Mouse (Mus musculus): ENCODE results near the gene Ccdc146. TPM values are rescaled to one million over a fixed set of nuclear protein-coding genes. Genes with fewer than 3 reads are reported as not detected.

Gene Ccdc146
- polyA plus RNA-seq, 1 experiment from 2014 or later: not detected

DNA sequence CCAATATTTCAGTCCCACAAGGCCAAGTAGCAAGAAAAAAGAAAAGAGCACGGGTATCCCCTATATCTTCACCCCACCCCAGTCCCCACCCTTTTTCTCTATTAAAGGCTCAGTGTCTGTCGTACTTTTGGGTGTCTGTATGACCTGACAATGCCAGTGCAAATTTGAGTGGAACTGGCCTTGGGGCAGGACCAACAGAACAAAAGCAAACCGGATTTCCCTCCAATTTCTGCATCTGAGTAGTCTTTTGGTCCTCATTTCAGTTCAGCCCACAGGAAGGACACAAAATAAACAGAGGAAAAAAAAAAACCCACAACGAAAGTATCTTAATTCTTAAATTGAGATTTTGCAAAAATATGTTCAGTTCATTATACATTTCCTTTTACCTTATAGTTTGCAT is 5.9 kb downstream of the Ccdc146 start:
- Histone ChIP-seq H3K4me3 (no peak overlapping the region), H3K9ac (no peak overlapping the region), H3K36me3 (no peaks in the 10 kb centered on the region), H3K9me3 (no peaks in the 10 kb centered on the region), H3K4me1 (no peaks in the 10 kb centered on the region), H3K27ac (no peak overlapping the region), H3K4me2 (replicated peaks) (no peak overlapping the region), H3K27me3 (no peaks in the 10 kb centered on the region)
- ATAC-seq (ENCODE audit: low FRiP score, low read depth): no peak
- 71% methylated on average over 4 of the region's 4 CpGs for WGBS

DNA sequence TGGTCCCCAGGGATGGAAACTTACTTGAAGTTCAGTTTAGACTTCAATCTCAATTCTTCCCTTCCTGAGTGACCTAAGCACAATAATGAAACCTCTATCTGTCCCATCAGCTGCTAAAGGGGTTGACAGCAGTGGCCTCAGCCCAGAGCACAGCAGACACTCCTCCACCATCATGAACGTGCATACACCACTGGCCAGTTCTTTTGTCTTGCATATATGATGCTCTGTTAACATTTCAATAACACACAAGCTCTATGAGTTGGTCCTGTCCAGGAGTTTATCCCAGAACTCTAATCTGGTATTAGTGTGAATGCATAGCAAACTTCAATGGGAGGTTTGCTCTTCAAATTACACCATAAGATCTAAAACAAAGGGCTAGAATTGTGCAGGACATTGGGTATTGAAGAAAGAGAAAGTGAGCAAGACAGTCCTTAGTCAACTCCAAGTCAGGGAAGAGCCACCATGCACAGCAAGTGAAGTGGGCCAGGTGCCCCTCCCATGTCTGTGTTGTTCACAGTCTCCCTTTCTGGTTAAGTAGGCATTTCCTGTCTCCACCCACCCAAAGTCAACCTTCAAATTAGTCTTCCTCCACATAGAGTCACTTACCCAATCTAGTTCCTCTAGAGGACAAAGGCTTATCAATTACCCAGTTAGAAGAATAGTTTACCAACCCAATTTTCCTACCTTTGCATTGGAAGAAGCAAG is 10.2 kb downstream of the Ccdc146 start:
- H3K9me3 ChIP-seq: no peaks in the 10 kb centered on the region
- H3K4me3 ChIP-seq: no peak overlapping the region
- WGBS: 67% methylated on average over 1 of the region's 1 CpGs
- no peak overlapping the region for H3K27ac ChIP-seq
- no peaks in the 10 kb centered on the region for H3K4me1 ChIP-seq
- no peak for ATAC-seq (ENCODE audit: low FRiP score, low read depth)
- no peaks in the 10 kb centered on the region for H3K36me3 ChIP-seq
- H3K4me2 ChIP-seq (replicated peaks): no peak overlapping the region
- no peak overlapping the region for H3K9ac ChIP-seq
- H3K27me3 ChIP-seq: no peaks in the 10 kb centered on the region

DNA sequence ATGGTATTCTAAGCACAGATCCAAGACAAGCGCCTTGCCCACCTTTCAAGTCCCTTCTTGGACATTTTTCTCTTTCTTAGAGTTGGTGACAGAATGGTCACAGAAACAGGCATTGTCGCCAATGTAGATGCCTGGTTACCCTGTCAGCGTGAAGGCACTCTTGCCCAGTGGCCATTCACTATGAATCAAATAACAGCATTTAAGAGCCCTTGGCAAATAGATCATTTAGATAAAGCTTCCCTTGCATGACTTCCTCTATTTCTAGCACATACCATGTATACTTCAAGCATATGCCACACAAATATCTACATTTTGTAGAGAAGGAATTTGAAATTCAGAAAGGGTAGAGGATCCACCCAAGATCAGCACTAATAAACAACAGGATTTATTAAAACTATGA is 11.2 kb downstream of the Ccdc146 start:
- H3K27ac ChIP-seq: no peak overlapping the region
- no peak overlapping the region for H3K4me2 ChIP-seq (replicated peaks)
- 89% methylated on average over 3 of the region's 3 CpGs for WGBS
- H3K36me3 ChIP-seq: no peaks in the 10 kb centered on the region
- no peak overlapping the region for H3K9ac ChIP-seq
- no peaks in the 10 kb centered on the region for H3K27me3 ChIP-seq
- H3K4me3 ChIP-seq: no peak overlapping the region
- no peaks in the 10 kb centered on the region for H3K9me3 ChIP-seq
- H3K4me1 ChIP-seq: no peaks in the 10 kb centered on the region
- no peak for ATAC-seq (ENCODE audit: low FRiP score, low read depth)

DNA sequence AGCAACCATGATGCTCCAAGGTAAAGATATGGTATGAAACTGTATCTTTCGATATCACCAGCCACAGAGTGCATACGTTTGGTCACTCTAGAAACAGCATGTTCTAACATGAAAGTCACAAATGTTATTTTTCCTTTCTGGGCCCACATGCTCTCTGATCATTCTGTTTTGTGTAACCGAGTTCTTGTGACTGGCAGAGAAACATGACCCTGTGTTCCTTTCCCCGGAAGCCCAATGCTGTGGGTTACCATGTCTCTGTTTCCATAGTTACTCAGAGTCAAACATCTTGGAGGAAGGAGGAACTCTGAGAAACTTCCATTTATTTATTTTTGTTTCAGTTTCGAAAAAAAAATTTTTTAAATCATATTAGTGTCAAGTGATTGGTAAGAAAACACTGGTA is 12.4 kb downstream of the Ccdc146 start:
- H3K27ac ChIP-seq: no peak overlapping the region
- no peak overlapping the region for H3K4me3 ChIP-seq
- H3K9ac ChIP-seq: no peak overlapping the region
- H3K4me1 ChIP-seq: no peaks in the 10 kb centered on the region
- H3K27me3 ChIP-seq: no peaks in the 10 kb centered on the region
- no peak for ATAC-seq (ENCODE audit: low FRiP score, low read depth)
- no peak overlapping the region for H3K4me2 ChIP-seq (replicated peaks)
- H3K9me3 ChIP-seq: no peaks in the 10 kb centered on the region
- no peaks in the 10 kb centered on the region for H3K36me3 ChIP-seq
- WGBS: 77% methylated on average over 5 of the region's 5 CpGs

DNA sequence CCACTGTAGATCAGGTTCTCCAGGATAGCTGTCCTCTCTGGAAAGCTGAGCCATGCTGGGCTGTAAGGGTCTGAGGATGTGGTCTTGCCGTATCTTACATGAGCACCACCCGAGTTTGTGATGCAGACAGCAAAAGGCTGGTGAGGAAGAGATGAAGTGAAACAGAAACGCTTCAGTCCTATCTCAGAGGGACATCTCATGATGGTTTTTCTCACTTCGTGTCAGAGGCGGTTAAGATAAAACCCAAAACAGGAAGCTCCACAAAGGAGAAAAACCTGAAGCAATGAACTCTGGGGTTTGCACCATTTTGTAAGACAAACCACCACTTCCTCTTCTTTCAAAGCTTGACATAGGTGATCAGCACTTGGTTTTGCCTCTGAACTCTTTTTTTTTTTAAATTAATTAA is 13.2 kb downstream of the Ccdc146 start:
- 83% methylated on average over 5 of the region's 5 CpGs for WGBS
- Histone ChIP-seq H3K27me3 (no peaks in the 10 kb centered on the region), H3K4me2 (replicated peaks) (no peak overlapping the region), H3K9ac (no peak overlapping the region), H3K27ac (no peak overlapping the region), H3K4me3 (no peak overlapping the region), H3K9me3 (no peaks in the 10 kb centered on the region), H3K4me1 (no peaks in the 10 kb centered on the region), H3K36me3 (no peaks in the 10 kb centered on the region)
- no peak for ATAC-seq (ENCODE audit: low FRiP score, low read depth)

DNA sequence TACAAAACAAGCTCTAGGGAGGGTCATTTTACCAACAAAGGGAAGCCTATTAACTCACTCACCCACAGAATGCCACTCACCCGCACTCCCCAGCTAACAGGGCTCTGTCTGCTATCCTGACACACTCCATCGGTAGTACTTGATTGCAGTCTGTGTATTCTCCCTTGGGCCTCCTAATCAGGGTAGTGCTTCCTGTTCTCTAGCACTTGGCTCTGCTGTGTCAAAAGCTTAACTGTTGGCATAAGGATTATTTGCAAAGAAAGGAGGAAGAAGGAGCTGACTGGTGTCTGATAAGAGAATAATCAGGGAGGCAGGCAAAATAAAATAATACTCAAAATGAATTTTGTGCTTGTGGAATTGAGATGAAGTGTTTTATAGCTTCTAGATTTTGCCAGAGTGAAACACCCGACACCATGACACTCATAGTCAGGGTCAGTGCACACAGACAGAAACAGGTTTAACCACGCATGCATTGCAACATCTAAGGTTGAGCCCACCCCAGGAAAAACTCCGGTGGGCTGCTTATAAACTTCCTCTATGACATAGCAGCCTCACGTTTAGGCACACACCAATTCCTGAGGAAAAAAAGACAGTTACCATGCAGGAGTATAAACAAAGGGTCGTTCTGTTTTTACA is 29.2 kb downstream of the Ccdc146 start:
- Histone ChIP-seq H3K27me3 (no peaks in the 10 kb centered on the region), H3K9ac (no peak overlapping the region), H3K4me2 (replicated peaks) (no peak overlapping the region), H3K4me3 (no peak overlapping the region), H3K4me1 (peaks cover 15% of the 10 kb centered on the region), H3K9me3 (no peaks in the 10 kb centered on the region), H3K27ac (no peak overlapping the region), H3K36me3 (no peaks in the 10 kb centered on the region)
- 41% methylated on average over 7 of the region's 7 CpGs for WGBS
- no peak for ATAC-seq (ENCODE audit: low FRiP score, low read depth)

DNA sequence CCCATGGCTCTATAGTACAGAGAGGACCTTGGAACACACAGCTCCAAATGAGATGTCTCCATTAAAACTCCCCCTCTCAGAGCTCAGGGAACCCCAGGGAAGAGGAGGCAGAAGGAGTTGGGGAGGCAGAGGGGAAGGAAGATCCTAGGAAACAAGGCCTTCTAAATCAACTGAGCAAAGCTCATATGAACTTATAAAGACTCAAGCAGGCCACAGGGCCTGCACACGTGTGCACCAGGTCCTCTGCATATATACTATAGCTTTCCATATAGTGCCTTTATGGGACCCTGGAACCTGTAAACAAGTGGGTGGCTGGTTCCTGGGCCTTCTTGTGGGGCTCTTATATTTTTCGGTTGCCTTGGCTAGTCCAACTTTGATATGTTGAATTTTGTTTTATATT is 29.9 kb downstream of the Ccdc146 start:
- ATAC-seq (ENCODE audit: low FRiP score, low read depth): no peak
- no peak overlapping the region for H3K27ac ChIP-seq
- no peak overlapping the region for H3K4me3 ChIP-seq
- no peaks in the 10 kb centered on the region for H3K9me3 ChIP-seq
- no peak overlapping the region for H3K4me2 ChIP-seq (replicated peaks)
- H3K27me3 ChIP-seq: no peaks in the 10 kb centered on the region
- no peaks in the 10 kb centered on the region for H3K36me3 ChIP-seq
- H3K4me1 ChIP-seq: peaks cover 15% of the 10 kb centered on the region
- no peak overlapping the region for H3K9ac ChIP-seq
- WGBS: 63% methylated on average over 2 of the region's 2 CpGs

DNA sequence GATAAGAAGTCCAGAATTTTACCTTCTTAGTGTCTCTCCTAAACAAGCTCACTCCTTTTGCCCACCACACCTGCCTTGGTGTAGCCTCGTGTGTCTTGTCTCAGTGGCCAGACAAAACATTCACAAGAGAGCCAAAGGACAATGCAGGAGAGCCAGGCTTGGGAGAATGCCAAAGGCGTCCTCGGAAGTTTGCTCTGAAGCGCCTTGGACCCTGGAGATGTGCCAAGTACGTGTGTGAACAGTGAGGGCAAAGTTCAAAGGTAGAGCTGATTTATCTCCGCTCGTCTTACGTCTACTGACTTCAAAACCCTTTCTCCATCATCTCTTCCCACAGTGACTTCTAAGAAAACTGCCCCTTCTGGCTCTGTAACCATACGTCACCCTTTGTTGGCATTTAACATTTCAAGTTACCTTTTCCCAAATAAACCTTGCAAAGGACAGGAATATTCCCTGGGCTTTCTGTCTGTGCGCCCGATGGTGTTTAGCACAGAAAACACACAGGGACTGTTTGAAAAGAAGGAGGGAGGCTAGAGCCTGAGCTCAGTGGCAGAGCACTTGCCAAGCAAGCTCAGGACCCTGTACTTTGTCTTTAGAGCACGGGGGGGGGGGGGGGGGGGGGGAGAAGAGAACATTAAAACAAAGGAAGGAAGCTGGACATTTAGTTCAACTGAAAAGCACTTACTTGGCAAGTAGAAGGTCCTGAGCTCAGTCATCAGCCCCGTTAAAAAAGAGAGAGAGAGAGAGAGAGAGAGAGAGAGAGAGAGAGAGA is 32.7 kb downstream of the Ccdc146 start:
- H3K4me2 ChIP-seq (replicated peaks): no peak overlapping the region
- H3K36me3 ChIP-seq: no peaks in the 10 kb centered on the region
- H3K4me3 ChIP-seq: no peak overlapping the region
- H3K27ac ChIP-seq: no peak overlapping the region
- no peak overlapping the region for H3K9ac ChIP-seq
- no peaks in the 10 kb centered on the region for H3K27me3 ChIP-seq
- H3K4me1 ChIP-seq: peaks cover 15% of the 10 kb centered on the region
- ATAC-seq (ENCODE audit: low FRiP score, low read depth): no peak
- no peaks in the 10 kb centered on the region for H3K9me3 ChIP-seq
- 47% methylated on average over 13 of the region's 13 CpGs for WGBS

DNA sequence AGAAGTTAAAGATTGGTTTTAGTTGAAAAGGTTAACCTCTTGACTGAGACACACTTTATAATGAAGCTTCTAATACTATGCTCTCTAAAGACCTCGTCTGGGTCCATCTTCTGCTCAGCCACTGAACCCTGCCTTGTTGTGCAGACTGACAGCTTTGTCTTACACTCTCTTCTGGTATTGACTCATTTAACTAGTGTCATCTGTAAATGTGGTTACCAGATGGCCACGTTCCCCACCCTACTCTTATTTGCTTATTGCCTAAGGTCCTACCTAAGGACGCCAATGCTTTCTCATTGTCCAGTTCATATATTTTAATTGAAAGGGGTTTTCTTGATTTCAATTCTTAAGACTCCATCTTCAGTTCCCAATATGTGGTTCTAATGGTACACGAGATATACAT is 35.6 kb downstream of the Ccdc146 start:
- Histone ChIP-seq H3K4me1 (peaks cover under 1% of the 10 kb centered on the region; the same call in 1 of the 2 replicates), H3K9ac (no peak overlapping the region), H3K36me3 (no peaks in the 10 kb centered on the region), H3K27ac (no peak overlapping the region), H3K4me3 (no peak overlapping the region), H3K27me3 (no peaks in the 10 kb centered on the region), H3K9me3 (no peaks in the 10 kb centered on the region), H3K4me2 (replicated peaks) (no peak overlapping the region)
- WGBS: 71% methylated on average over 4 of the region's 4 CpGs
- no peak for ATAC-seq (ENCODE audit: low FRiP score, low read depth)

DNA sequence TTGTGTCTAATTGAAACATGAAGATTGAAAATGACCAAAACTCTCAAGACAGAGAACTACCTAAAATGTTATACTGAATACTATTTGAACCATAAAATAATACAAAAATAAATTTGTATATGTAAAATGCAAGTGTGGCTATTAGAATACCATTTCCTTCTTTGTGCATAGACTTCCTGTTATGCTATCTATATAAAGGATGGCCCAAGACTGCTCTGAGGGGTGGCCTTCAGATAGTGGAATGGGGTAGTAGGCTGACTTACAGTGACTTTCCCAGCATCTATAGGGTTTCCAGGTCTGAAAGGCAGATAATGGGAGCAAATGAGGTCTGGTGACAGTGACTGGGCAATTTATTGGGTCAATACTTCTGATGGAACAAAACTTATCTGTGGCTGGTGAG is 37.1 kb downstream of the Ccdc146 start:
- no peak overlapping the region for H3K4me3 ChIP-seq

DNA sequence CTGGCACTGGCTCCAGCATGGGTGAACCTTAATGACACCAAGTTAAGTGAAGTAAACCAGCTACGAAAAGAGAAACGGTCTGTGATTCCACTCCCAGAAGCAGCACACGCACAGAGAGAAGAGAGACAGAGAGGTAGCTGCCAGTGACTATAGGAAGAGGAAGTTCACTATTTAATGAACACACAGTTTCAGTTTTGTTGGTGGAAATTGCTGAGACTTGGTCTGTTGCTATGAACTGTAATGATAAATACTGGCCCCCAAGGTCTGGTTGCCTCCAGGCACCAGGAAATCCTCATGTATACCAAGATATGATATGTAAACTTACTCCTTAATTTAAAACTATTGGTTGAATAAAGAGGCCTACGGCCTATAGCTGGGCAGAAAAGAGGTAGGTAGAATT is 38.0 kb downstream of the Ccdc146 start:
- 87% methylated on average over 4 of the region's 4 CpGs for whole genome bisulfite sequencing
- no peak for ATAC-seq (ENCODE audit: low FRiP score, low read depth)
- no peak overlapping the region for H3K9ac ChIP-seq

More for the DNA sequence above, 37.1 kb downstream of the Ccdc146 start:
- Histone ChIP-seq H3K9ac (no peak overlapping the region), H3K27me3 (no peaks in the 10 kb centered on the region), H3K36me3 (no peaks in the 10 kb centered on the region), H3K27ac (no peak overlapping the region), H3K9me3 (no peaks in the 10 kb centered on the region), H3K4me2 (replicated peaks) (no peak overlapping the region), H3K4me1 (peaks cover 6% of the 10 kb centered on the region; the same call in 1 of the 2 replicates)
- no peak for ATAC-seq (ENCODE audit: low FRiP score, low read depth)

DNA sequence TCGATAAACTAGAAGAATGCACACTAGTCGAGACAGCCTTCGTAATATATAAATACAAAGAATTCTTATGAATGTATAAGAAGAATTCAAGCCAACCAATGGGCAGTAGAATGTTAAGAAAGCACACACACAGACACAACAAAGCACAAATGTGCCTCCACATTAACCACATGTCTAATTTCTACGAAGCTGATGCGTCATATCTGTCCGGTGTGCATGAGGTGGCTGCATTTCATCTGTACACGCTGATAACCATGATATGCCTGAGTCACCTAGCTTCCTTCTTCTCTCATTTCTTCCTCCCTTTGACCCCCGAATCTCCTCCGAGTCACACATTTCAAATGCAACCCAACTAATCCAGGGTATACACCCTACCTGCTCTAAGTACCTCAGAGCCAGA is 39.5 kb downstream of the Ccdc146 start:
- 0 out of 2 replicates have a peak, but pooled peaks cover 4% of the 10 kb centered on the region for H3K27me3 ChIP-seq
- no peaks in the 10 kb centered on the region for H3K36me3 ChIP-seq
- 92% methylated on average over 9 of the region's 9 CpGs for WGBS
- H3K9ac ChIP-seq: no peak overlapping the region
- H3K4me1 ChIP-seq: peaks cover 6% of the 10 kb centered on the region; the same call in 1 of the 2 replicates
- ATAC-seq (ENCODE audit: low FRiP score, low read depth): no peak
- H3K27ac ChIP-seq: no peak overlapping the region
- H3K4me2 ChIP-seq (replicated peaks): no peak overlapping the region
- H3K9me3 ChIP-seq: no peaks in the 10 kb centered on the region
- H3K4me3 ChIP-seq: no peak overlapping the region

More for the DNA sequence above, 38.0 kb downstream of the Ccdc146 start:
- Histone ChIP-seq H3K9me3 (no peaks in the 10 kb centered on the region), H3K4me3 (no peak overlapping the region), H3K36me3 (no peaks in the 10 kb centered on the region), H3K4me1 (peaks cover 6% of the 10 kb centered on the region; the same call in 1 of the 2 replicates), H3K27ac (no peak overlapping the region), H3K4me2 (replicated peaks) (no peak overlapping the region), H3K27me3 (no peaks in the 10 kb centered on the region)
